Mouse (Mus musculus) forebrain, embryonic 10.5 days (tissue): Measurements from ENCODE around the gene Rpl36. TPM values are rescaled to one million over a fixed set of nuclear protein-coding genes. Genes with fewer than 3 reads are reported as not detected.
A peak's percentile ranks its signal among the peaks of the same experiment; 100 is the strongest.
"Not testable (repeated sequence)": the region's sequence is repeated elsewhere in the genome, so short reads cannot be mapped to it uniquely, and the experiment has no call there.

Experiments
- DNase-seq: peaks from one replicate; pipeline ENCODE4 v3.0.0-alpha.2; 2017; ENCODE audit warnings: low spot score; ENCODE audit errors: extremely low spot score
- H3K27ac ChIP-seq: fragments of 300-500 bp; sonication (generic); 2 replicates; pipeline ENCODE4 v1.5.1; 2016; ENCODE audit warnings: mild to moderate bottlenecking
- H3K27me3 ChIP-seq: fragments of 300-500 bp; sonication (generic); 2 replicates; pipeline ENCODE4 v1.6.1; 2016; ENCODE audit warnings: mild to moderate bottlenecking; ENCODE audit not compliant: poor library complexity, severe bottlenecking
- H3K36me3 ChIP-seq: fragments of 300-500 bp; sonication (generic); replicated peaks from 2 replicates; pipeline ENCODE4 v1.6.1; 2016; ENCODE audit warnings: mild to moderate bottlenecking, moderate library complexity
- H3K4me1 ChIP-seq: fragments of 300-500 bp; sonication (generic); 2 replicates; pipeline ENCODE4 v1.6.1; 2016
- H3K4me3 ChIP-seq: fragments of 300-500 bp; sonication (generic); 2 replicates; pipeline ENCODE4 v1.5.1; 2016; ENCODE audit warnings: mild to moderate bottlenecking, moderate library complexity
- H3K9me3 ChIP-seq: fragments of 300-500 bp; sonication (generic); 2 replicates; pipeline ENCODE4 v1.6.1; 2016; ENCODE audit warnings: mild to moderate bottlenecking, moderate library complexity
- WGBS: fragments of 180-500 bp; shearing (Covaris S2); methylation state at CpG from one replicate; pipeline ENCODE4 v1.1.7; 2016; 5-methylcytosine and 5-hydroxymethylcytosine counted together
- polyA plus RNA-seq: library from polyadenylated mRNA; unstranded; fragments of >200 nt; fragmentation: Nextera tagmentation; extraction: Ambion mirVana; gene quantifications from 2 replicates; pipeline ENCODE4 v1.2.1, GENCODE M21; 2016

Rpl36 gene
- polyA plus RNA-seq, 1 experiment from 2014 or later = 1,518 TPM

GRCm38 (mm10) chr17:56629800-56630781, 16.9 kb downstream of the Rpl36 start:
- H3K9me3 ChIP-seq, H3K4me3 ChIP-seq, DNase-seq, H3K27ac ChIP-seq, H3K36me3 ChIP-seq, H3K27me3 ChIP-seq: not testable (repeated sequence)
- H3K4me1 ChIP-seq = peaks cover 29% of the 10 kb centered on the region
- 91% methylated on average over 27 of the region's 27 CpGs for WGBS

- no peaks in the 10 kb centered on the region for H3K36me3 ChIP-seq
- no peaks in the 10 kb centered on the region for H3K27me3 ChIP-seq
- WGBS = 50% methylated on average over 4 of the region's 4 CpGs
Measured at GRCm38 (mm10) chr17:56631807-56632206, 18.6 kb downstream of the Rpl36 start.

GRCm38 (mm10) chr17:56634023-56634422, 20.8 kb downstream of the Rpl36 start:
- DNase-seq = no peak
- 88% methylated on average over 6 of the region's 6 CpGs for WGBS
- Histone ChIP-seq H3K4me1 (no peaks in the 10 kb centered on the region), H3K36me3 (no peaks in the 10 kb centered on the region), H3K4me3 (no peak overlapping the region), H3K9me3 (no peaks in the 10 kb centered on the region), H3K27ac (no peak overlapping the region), H3K27me3 (no peaks in the 10 kb centered on the region)

More at GRCm38 (mm10) chr17:56631807-56632206, 18.6 kb downstream of the Rpl36 start:
- Histone ChIP-seq H3K4me3 (no peak overlapping the region), H3K9me3 (no peaks in the 10 kb centered on the region), H3K27ac (no peak overlapping the region), H3K4me1 (peaks cover 13% of the 10 kb centered on the region)
- no peak for DNase-seq

- no peak for DNase-seq
- Histone ChIP-seq H3K27me3 (no peaks in the 10 kb centered on the region), H3K36me3 (no peaks in the 10 kb centered on the region), H3K9me3 (no peaks in the 10 kb centered on the region), H3K4me1 (no peaks in the 10 kb centered on the region), H3K4me3 (no peak overlapping the region), H3K27ac (no peak overlapping the region)
- 91% methylated on average over 4 of the region's 4 CpGs for WGBS
Measured at GRCm38 (mm10) chr17:56643237-56643636, 30.0 kb downstream of the Rpl36 start.

GRCm38 (mm10) chr17:56647546-56647945, 34.3 kb downstream of the Rpl36 start:
- H3K9me3 ChIP-seq = no peaks in the 10 kb centered on the region
- no peaks in the 10 kb centered on the region for H3K36me3 ChIP-seq
- 75% methylated on average over 12 of the region's 13 CpGs for WGBS
- no peaks in the 10 kb centered on the region for H3K4me1 ChIP-seq
- DNase-seq = no peak
- H3K27ac ChIP-seq = no peak overlapping the region
- no peaks in the 10 kb centered on the region for H3K27me3 ChIP-seq
- no peak overlapping the region for H3K4me3 ChIP-seq

GRCm38 (mm10) chr17:56651801-56652200, 38.6 kb downstream of the Rpl36 start:
- H3K9me3 ChIP-seq = no peaks in the 10 kb centered on the region
- H3K36me3 ChIP-seq = no peaks in the 10 kb centered on the region
- H3K27ac ChIP-seq = no peak overlapping the region
- H3K4me3 ChIP-seq = no peak overlapping the region
- no peak for DNase-seq
- no peaks in the 10 kb centered on the region for H3K27me3 ChIP-seq
- H3K4me1 ChIP-seq = 0 out of 2 replicates have a peak, but pooled peaks cover 3% of the 10 kb centered on the region
- 44% methylated on average over 10 of the region's 10 CpGs for WGBS

- WGBS = 78% methylated on average over 2 of the region's 2 CpGs
- Histone ChIP-seq H3K4me1 (0 out of 2 replicates have a peak, but pooled peaks cover 4% of the 10 kb centered on the region), H3K27me3 (no peaks in the 10 kb centered on the region), H3K4me3 (no peak overlapping the region), H3K36me3 (no peaks in the 10 kb centered on the region), H3K27ac (no peak overlapping the region), H3K9me3 (no peaks in the 10 kb centered on the region)
- no peak for DNase-seq
Measured at GRCm38 (mm10) chr17:56654771-56655170, 41.6 kb downstream of the Rpl36 start.

- WGBS = 91% methylated on average over 3 of the region's 3 CpGs
- no peak overlapping the region for H3K4me3 ChIP-seq
- H3K9me3 ChIP-seq = no peaks in the 10 kb centered on the region
- H3K4me1 ChIP-seq = 0 out of 2 replicates have a peak, but pooled peaks cover 5% of the 10 kb centered on the region
- H3K27me3 ChIP-seq = no peaks in the 10 kb centered on the region
- H3K27ac ChIP-seq = no peak overlapping the region
- no peak for DNase-seq
- H3K36me3 ChIP-seq = no peaks in the 10 kb centered on the region
Measured at GRCm38 (mm10) chr17:56655311-56655710, 42.1 kb downstream of the Rpl36 start.

GRCm38 (mm10) chr17:56656171-56656570, 43.0 kb downstream of the Rpl36 start:
- H3K4me1 ChIP-seq = peaks cover 12% of the 10 kb centered on the region; the same call in 1 of the 2 replicates
- 91% methylated on average over 6 of the region's 6 CpGs for WGBS
- no peak overlapping the region for H3K27ac ChIP-seq
- no peaks in the 10 kb centered on the region for H3K9me3 ChIP-seq
- no peak overlapping the region for H3K4me3 ChIP-seq
- no peaks in the 10 kb centered on the region for H3K27me3 ChIP-seq
- DNase-seq = no peak
- H3K36me3 ChIP-seq = no peaks in the 10 kb centered on the region

- H3K27ac ChIP-seq = peak overlapping the region; percentile 75
- peaks cover 20% of the 10 kb centered on the region for H3K27me3 ChIP-seq
- no peaks in the 10 kb centered on the region for H3K36me3 ChIP-seq
- DNase-seq = no peak
- peak overlapping the region; percentile 34 for H3K4me3 ChIP-seq
- WGBS = 51% methylated on average over 3 of the region's 3 CpGs
- H3K4me1 ChIP-seq = peaks cover 33% of the 10 kb centered on the region
- H3K9me3 ChIP-seq = no peaks in the 10 kb centered on the region
Measured at GRCm38 (mm10) chr17:56663659-56664058, 50.4 kb downstream of the Rpl36 start.

Other genes starting within 250 kb of the Rpl36 start
- gene Ptprs, start 136.9 kb upstream of the Rpl36 start, polyA plus RNA-seq = 80.3 and 91.5 TPM in 2 replicates
- not detected in 2 replicates for gene Znrf4, start 101.0 kb upstream of the Rpl36 start, polyA plus RNA-seq
- 1.1 and 1.3 TPM in 2 replicates for gene Gm20219, start 59.0 kb upstream of the Rpl36 start, polyA plus RNA-seq
- gene Safb2, start 28.8 kb upstream of the Rpl36 start, polyA plus RNA-seq = 84.0 and 85.7 TPM in 2 replicates
- 160 and 172 TPM in 2 replicates for gene Safb, start 28.6 kb upstream of the Rpl36 start, polyA plus RNA-seq
- 192 and 193 TPM in 2 replicates for gene 2410015M20Rik, start 3.6 kb upstream of the Rpl36 start, polyA plus RNA-seq
- 61.8 and 62.3 TPM in 2 replicates for gene Lonp1, start 13.5 kb downstream of the Rpl36 start, polyA plus RNA-seq
- 0.53 and 0.81 TPM in 2 replicates for gene Catsperd, start 14.7 kb downstream of the Rpl36 start, polyA plus RNA-seq
- gene Ranbp3, start 59.9 kb downstream of the Rpl36 start, polyA plus RNA-seq = 144 and 147 TPM in 2 replicates
- 366 and 374 TPM in 2 replicates for gene Ndufa11, start 104.4 kb downstream of the Rpl36 start, polyA plus RNA-seq
- 11.1 and 12.2 TPM in 2 replicates for gene Vmac, start 104.6 kb downstream of the Rpl36 start, polyA plus RNA-seq
- 3.2 and 3.5 TPM in 2 replicates for gene Nrtn, start 144.1 kb downstream of the Rpl36 start, polyA plus RNA-seq
- gene Dus3l, start 151.3 kb downstream of the Rpl36 start, polyA plus RNA-seq = 46.0 and 46.2 TPM in 2 replicates
- 1.8 and 1.9 TPM in 2 replicates for gene Prr22, start 156.8 kb downstream of the Rpl36 start, polyA plus RNA-seq
- 7.8 and 9.6 TPM in 2 replicates for gene Rfx2, start 217.6 kb downstream of the Rpl36 start, polyA plus RNA-seq